Mouse (Mus musculus) neural tube, embryonic 14.5 days (tissue): Measurements from ENCODE around the gene Smc1b. TPM values are rescaled to one million over a fixed set of nuclear protein-coding genes. Genes with fewer than 3 reads are reported as not detected.
A peak's percentile ranks its signal among the peaks of the same experiment; 100 is the strongest.
"Not testable (repeated sequence)": the region's sequence is repeated elsewhere in the genome, so short reads cannot be mapped to it uniquely, and the experiment has no call there.

Experiments
- ATAC-seq: fragments of 200-750 bp; cut with Nextera tagmentation; 2 replicates; pipeline ENCODE4 v1.8.0; 2017; ENCODE audit warnings: low read depth, mild to moderate bottlenecking, moderate TSS enrichment, moderate library complexity
- H3K27ac ChIP-seq: fragments of 300-500 bp; sonication (generic); 2 replicates; pipeline ENCODE4 v1.5.1; 2014; ENCODE audit warnings: low read depth, mild to moderate bottlenecking, control low read depth, low read length, moderate library complexity, mixed read lengths
- H3K27me3 ChIP-seq: fragments of 300-500 bp; sonication (generic); 2 replicates; pipeline ENCODE4 v1.6.1; 2014; ENCODE audit warnings: low read length; ENCODE audit not compliant: control insufficient read depth, insufficient read depth
- H3K36me3 ChIP-seq: fragments of 300-500 bp; sonication (generic); 2 replicates; pipeline ENCODE4 v1.6.1; 2014; ENCODE audit warnings: low read length, mixed read lengths; ENCODE audit not compliant: control insufficient read depth, insufficient read depth
- H3K4me1 ChIP-seq: fragments of 300-500 bp; sonication (generic); 2 replicates; pipeline ENCODE4 v1.6.1; 2014; ENCODE audit warnings: low read length; ENCODE audit not compliant: control insufficient read depth, insufficient read depth
- H3K4me2 ChIP-seq: fragments of 300-500 bp; sonication (generic); 2 replicates; pipeline ENCODE4 v1.6.1; 2014; ENCODE audit warnings: mild to moderate bottlenecking, low read depth, low read length, control low read depth
- H3K4me3 ChIP-seq: fragments of 300-500 bp; sonication (generic); 2 replicates; pipeline ENCODE4 v1.5.1; 2014; ENCODE audit warnings: low read depth, low read length, control low read depth, mixed read lengths
- H3K9ac ChIP-seq: fragments of 300-500 bp; sonication (generic); replicated peaks from 2 replicates; pipeline ENCODE4 v1.6.1; 2014; ENCODE audit warnings: low read depth, mild to moderate bottlenecking, control low read depth, low read length, mixed read lengths
- H3K9me3 ChIP-seq: fragments of 300-500 bp; sonication (generic); 2 replicates; pipeline ENCODE4 v1.6.1; 2016; ENCODE audit warnings: low read length; ENCODE audit not compliant: control insufficient read depth
- WGBS: fragments of 180-500 bp; shearing (Covaris S2); extraction: QIAGEN DNeasy Blood & Tissue Kit; methylation state at CpG from one replicate; pipeline ENCODE4 v1.1.7; 2014; 5-methylcytosine and 5-hydroxymethylcytosine counted together
- polyA plus RNA-seq: library from polyadenylated mRNA; unstranded; fragments of >200 nt; fragmentation: Nextera tagmentation; extraction: Ambion mirVana; gene quantifications from 2 replicates; pipeline ENCODE4 v1.2.1, GENCODE M21; 2014

The Smc1b gene
- polyA plus RNA-seq, 1 experiment from 2014 or later: 0.08 TPM

GRCm38 (mm10) chr15:85036566-85037342, 95.0 kb downstream of the Smc1b start:
- under 1% methylated on average over 55 of the region's 75 CpGs for WGBS
- H3K27ac ChIP-seq: 0 out of 2 replicates have a peak overlapping the region, but pooled peaks have one; percentile 2
- H3K36me3 ChIP-seq: no peaks in the 10 kb centered on the region
- peak overlapping the region; percentile 74 for H3K9ac ChIP-seq
- peak; percentile 92 for ATAC-seq
- no peaks in the 10 kb centered on the region for H3K9me3 ChIP-seq
- H3K27me3 ChIP-seq: no peaks in the 10 kb centered on the region
- H3K4me1 ChIP-seq: peaks cover 10% of the 10 kb centered on the region
- peak overlapping the region; percentile 72 for H3K4me2 ChIP-seq
- H3K4me3 ChIP-seq: peak overlapping the region; percentile 76

DNA sequence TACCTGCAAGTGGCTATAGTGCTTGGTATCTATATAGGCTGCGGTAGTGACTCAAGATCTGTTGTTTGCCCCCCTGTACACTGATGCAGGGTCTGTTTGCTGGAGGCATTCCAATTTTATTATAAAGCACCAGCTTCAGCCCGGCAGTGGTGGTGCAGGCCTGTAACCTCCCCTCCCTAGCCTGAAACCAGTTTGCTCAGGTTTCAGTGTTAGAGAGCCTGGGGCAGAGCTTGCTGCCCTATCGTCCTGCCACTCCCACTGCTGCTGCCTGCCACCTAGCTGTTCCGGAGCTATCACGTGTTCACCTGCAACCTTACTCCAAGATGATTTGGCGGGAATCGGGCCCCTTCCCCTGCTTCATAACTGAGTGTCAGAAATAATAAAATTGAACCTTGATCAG, 97.8 kb downstream of the Smc1b start:
- not testable (repeated sequence) for H3K27me3 ChIP-seq, H3K4me2 ChIP-seq, H3K9ac ChIP-seq, H3K4me1 ChIP-seq, H3K4me3 ChIP-seq, ATAC-seq, H3K9me3 ChIP-seq, H3K36me3 ChIP-seq, H3K27ac ChIP-seq
- 55% methylated on average over 7 of the region's 7 CpGs for WGBS

- 0 out of 2 replicates have a peak, but pooled peaks cover 3% of the 10 kb centered on the region for H3K4me1 ChIP-seq
- 49% methylated on average over 3 of the region's 3 CpGs for WGBS
- H3K4me3 ChIP-seq: no peak overlapping the region
- ATAC-seq: no peak
- no peaks in the 10 kb centered on the region for H3K36me3 ChIP-seq
- H3K27me3 ChIP-seq: no peaks in the 10 kb centered on the region
- H3K4me2 ChIP-seq: no peak overlapping the region
- no peak overlapping the region for H3K27ac ChIP-seq
- H3K9ac ChIP-seq: no peak overlapping the region
- no peaks in the 10 kb centered on the region for H3K9me3 ChIP-seq
These were observed 99.9 kb downstream of the Smc1b start for GRCm38 (mm10) chr15:85031866-85032265.

GRCm38 (mm10) chr15:85030643-85031042, 101.1 kb downstream of the Smc1b start:
- not testable (repeated sequence) for H3K27me3 ChIP-seq, H3K9ac ChIP-seq, H3K27ac ChIP-seq, ATAC-seq, H3K9me3 ChIP-seq, H3K36me3 ChIP-seq, H3K4me1 ChIP-seq, H3K4me2 ChIP-seq, H3K4me3 ChIP-seq
- WGBS: 88% methylated on average over 1 of the region's 1 CpGs

DNA sequence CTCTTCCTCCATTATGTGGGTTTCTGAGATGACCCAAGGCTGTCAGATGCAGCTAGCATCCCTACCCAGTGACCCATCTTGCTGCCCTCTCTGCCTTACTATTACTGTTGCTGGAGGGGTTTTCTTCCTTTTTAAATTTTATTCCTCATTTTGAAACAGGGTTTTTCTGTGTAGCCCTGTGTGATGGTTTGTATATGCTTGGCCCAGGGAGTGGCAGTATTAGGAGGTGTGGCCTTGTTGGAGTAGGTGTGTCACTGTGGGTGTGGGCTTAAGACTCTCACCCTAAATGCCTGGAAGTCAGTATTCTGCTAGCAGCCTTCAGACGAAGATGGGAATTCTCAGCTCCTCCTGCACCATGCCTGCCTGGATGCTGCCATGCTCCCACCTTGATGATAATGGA, 103.1 kb downstream of the Smc1b start, which contains the start of gene Fam118a:
Fam118a (plus strand) TSS at position 301 of the 400 bp plus-strand sequence.
- not testable (repeated sequence) for H3K36me3 ChIP-seq, ATAC-seq, H3K9me3 ChIP-seq, H3K27ac ChIP-seq, H3K4me3 ChIP-seq, H3K27me3 ChIP-seq, H3K9ac ChIP-seq, H3K4me2 ChIP-seq, H3K4me1 ChIP-seq
- WGBS: 50% methylated on average over 1 of the region's 1 CpGs

GRCm38 (mm10) chr15:85027740-85028139, 104.0 kb downstream of the Smc1b start:
- no peaks in the 10 kb centered on the region for H3K9me3 ChIP-seq
- H3K4me1 ChIP-seq: no peaks in the 10 kb centered on the region
- H3K9ac ChIP-seq: no peak overlapping the region
- H3K27me3 ChIP-seq: no peaks in the 10 kb centered on the region
- H3K36me3 ChIP-seq: no peaks in the 10 kb centered on the region
- H3K4me2 ChIP-seq: no peak overlapping the region
- no peak overlapping the region for H3K27ac ChIP-seq
- H3K4me3 ChIP-seq: no peak overlapping the region
- 29% methylated on average over 4 of the region's 4 CpGs for WGBS
- no peak for ATAC-seq

GRCm38 (mm10) chr15:85026197-85026596, 105.6 kb downstream of the Smc1b start:
- no peaks in the 10 kb centered on the region for H3K9me3 ChIP-seq
- H3K4me2 ChIP-seq: no peak overlapping the region
- no peaks in the 10 kb centered on the region for H3K36me3 ChIP-seq
- H3K4me3 ChIP-seq: no peak overlapping the region
- ATAC-seq: no peak
- no peaks in the 10 kb centered on the region for H3K4me1 ChIP-seq
- WGBS: 84% methylated on average over 4 of the region's 4 CpGs
- no peak overlapping the region for H3K27ac ChIP-seq
- H3K27me3 ChIP-seq: no peaks in the 10 kb centered on the region
- no peak overlapping the region for H3K9ac ChIP-seq

DNA sequence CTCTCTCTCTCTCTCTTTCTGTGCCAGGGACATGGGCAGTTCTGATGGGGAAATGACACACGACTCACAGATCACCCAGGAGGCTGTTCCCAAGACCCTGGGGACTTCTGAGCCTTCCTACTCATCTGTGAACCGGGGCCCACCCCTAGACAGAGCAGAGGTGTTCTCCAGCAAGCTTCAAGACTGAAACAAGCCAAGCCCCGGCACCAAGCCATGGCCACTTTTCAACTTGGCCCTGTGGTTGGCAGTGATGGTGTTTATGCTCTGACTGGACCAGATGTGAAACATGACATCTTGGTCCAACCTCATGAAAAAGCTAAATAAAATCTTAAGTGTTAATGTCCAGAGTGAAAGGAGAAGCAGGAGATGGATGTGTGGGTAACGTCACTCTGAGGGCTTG, 109.6 kb downstream of the Smc1b start:
- WGBS: 74% methylated on average over 4 of the region's 4 CpGs
- Histone ChIP-seq H3K9me3 (no peaks in the 10 kb centered on the region), H3K27ac (no peak overlapping the region), H3K9ac (no peak overlapping the region), H3K27me3 (no peaks in the 10 kb centered on the region), H3K4me2 (no peak overlapping the region), H3K4me3 (no peak overlapping the region), H3K4me1 (no peaks in the 10 kb centered on the region), H3K36me3 (no peaks in the 10 kb centered on the region)
- no peak for ATAC-seq

DNA sequence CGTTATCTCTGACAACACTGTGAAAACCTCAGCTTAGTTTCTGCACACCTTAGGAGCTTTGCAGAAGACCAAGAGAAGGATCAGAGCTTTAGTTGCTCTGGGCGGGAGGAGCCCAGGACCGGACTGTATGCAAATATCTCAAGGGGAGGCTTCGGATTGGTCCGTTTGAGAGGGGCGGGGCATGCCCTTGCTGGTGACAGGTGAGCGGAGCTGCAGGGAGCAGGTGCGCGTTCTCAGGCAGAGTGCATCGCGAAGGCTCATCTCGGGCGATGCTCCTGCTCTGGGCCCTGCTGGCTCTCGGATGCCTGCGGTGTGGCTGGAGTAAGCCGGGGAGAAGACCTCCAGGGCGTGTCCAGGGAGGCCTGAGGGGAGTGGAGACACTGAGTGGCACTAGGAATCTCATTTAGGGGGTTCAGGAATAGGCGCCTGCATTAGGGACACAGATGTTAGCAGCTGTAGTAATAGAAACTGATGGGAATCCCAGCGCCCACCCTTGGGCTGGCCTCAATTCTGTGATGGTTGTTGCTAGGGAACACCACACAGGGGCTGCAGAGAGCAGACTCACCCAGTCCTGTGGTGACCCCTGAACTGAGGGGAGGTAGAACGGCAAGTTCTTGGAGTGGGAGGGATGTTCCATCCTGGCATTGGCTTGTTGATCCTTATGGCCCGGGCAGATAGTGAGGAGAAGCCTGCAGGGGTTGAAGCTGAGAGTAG, 114.7 kb downstream of the Smc1b start, which contains the start of gene Upk3a:
Upk3a (plus strand) TSS at position 191 of the 714 bp plus-strand sequence.
- Histone ChIP-seq H3K9me3 (no peaks in the 10 kb centered on the region), H3K27me3 (no peaks in the 10 kb centered on the region), H3K4me3 (no peak within 1 kb of the TSS), H3K36me3 (no peaks in the 10 kb centered on the region), H3K4me1 (no peaks in the 10 kb centered on the region), H3K27ac (no peak within 1 kb of the TSS), H3K4me2 (peak within 1 kb of the TSS; percentile 21), H3K9ac (no peak within 1 kb of the TSS)
- 6% methylated on average over 21 of the region's 21 CpGs for WGBS
- ATAC-seq: no peak
